Mouse (Mus musculus) lung, adult 18-20 months (tissue): Measurements from ENCODE around the gene Spata32.
A peak's percentile ranks its signal among the peaks of the same experiment; 100 is the strongest.
"Not testable (repeated sequence)": the region's sequence is repeated elsewhere in the genome, so short reads cannot be mapped to it uniquely, and the experiment has no call there.

Experiments
- DNase-seq, 2 experiments: peaks; one replicate each; pipeline ENCODE4 v3.0.0; 2022; ENCODE audit warnings: mixed read lengths in 2 of 2

Gene Spata32

DNA sequence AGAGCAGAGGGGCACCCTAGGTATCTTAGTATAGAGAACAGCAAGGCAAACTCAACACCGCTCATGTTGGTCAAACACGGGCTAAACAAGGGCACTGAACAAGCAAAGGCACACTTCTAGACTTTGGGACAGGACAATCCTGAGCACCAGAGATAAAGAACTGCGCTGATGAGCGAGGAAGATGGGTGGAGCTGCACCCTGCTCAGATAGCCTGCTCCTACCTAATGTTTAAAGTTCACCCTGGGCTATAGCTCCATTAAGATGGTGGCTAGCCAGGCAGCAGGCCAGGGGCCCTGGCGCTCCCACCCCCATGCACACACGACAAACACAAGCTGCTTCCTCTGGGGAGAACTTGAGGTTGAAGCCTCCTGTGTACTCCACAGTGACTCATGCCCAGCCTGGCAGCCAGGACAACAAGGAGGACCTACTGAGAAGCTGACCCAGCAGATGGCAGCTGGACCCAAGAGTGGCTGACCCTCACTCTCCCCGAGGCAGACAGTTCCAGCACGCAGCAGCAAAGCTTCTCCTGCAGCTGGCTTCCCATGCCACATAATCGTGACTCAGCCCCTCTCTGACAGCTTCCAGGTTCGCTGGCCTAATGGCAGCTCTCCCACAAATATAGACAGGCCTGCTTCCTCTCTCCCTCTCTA lies 28.0 kb upstream of the Spata32 start:
- DNase-seq, result peak; percentile 59 to 67

DNA sequence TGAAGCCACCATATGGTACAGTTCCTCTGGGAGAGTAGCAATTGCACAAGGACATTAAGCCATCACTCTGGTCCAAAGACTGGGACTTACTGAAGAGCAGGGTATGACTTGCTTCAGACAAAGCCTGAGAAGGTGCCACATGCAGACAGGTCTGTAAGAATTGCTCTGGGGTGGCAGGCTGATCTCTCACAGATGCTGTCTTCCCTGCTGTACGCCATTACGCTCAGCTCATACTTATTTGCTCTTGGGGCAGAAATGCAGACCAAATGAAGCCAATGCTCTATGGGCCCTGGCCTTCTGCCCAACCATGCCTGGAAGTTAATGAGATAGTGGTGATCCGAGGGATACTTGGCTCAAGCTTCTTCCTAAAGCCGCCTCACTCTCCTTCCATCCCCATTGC lies 26.6 kb upstream of the Spata32 start:
- DNase-seq, result no peak

DNA sequence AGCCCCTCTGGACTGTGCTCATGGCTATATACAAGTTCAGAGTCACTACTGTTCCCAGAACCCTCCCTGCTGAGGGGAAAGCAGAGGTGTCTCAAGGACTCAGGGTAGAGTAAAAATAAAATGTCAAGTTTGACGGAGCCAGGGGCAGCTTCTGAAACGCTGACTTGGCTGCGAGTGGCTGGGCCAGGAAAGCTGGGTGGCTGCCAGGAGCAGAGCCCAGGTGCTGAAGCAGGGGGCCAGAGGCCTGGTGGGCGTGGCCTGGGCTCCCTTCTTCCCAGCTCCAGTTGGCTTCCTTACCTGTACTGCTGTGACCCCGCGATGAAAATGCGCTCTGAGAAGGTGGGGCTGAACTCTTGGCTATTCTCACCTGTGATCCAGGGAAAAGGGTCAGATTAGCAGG lies 22.5 kb upstream of the Spata32 start:
- DNase-seq, result peak in 1 of 2 experiments; percentile 54

DNA sequence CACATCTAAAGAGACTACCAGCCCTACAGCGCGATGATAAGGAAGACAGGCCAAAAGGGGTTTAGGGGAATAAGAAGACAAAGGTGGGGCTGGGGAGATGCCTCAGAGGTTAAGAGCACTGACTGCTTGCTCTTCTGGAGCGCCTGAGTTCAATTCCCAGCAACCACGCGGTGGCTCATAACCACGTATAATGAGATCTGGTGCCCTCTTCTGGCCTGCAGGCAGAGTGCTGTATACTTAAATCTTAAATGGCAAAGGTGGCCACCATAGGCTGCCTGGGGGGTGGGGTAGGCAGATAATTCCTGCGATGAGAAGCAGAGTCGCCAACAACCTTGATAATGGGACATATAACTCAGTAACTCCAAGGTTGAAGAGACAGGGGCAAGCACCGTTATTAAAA lies 19.5 kb upstream of the Spata32 start:
- no peak for DNase-seq

DNA sequence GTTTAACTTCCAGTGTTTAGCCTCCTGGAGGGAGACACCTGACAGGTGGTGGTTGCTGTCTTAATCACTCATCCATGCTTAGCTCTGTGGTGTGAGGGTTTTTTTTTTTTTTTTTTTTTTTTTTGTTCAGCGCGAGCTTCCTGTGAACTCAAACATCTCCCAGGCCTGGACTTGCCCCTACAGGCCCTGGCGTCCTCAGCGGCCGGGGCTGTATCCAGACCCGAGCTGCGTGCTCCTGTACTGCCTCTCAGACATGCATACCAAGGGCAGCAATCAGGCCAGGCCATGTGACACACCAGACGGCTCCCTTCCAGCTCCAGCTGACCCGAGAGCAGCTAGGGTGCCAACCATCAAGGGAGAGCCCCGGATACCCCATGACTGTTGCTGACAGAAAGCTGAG lies 18.7 kb upstream of the Spata32 start:
- peak in 1 of 2 experiments; percentile 26 for DNase-seq

DNA sequence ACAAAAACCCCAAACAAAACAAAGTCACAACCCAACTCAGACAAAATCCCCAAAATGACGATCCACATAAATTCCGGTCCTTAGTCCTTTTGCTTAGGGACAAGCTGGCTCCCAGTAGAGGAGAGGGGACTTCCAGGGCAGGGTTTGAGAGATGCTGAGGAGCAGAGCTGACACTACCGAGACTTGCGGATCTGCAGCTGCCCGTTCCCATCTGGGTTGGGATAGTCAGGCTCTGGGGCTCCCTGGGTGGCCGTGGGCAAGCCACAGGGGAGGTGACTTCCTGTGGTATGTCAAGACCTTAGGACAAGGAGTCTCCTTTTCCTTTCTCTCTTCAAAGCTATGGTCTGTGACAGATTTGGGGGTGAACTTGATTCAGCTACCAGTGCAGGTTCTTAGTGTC lies 18.2 kb upstream of the Spata32 start:
- no peak for DNase-seq

DNA sequence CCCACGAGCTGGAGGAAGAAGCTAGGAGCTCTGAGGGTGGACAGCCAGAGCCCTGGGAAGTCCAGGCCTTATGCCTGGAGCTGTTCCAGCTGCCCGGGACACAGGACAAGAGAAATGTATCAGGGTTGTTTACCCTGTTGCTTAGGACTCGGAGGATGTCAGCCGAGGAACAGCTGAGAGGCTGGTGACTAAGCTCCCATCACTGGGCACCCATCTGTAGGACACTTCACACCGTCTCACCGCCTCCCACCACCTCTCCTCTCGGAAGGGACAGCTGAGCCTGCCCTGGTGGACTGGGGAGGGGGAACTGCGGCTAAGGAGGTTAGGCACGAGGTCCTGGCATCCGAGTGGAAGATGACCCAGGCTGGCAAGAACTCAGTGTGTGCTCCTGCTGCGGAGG lies 17.5 kb upstream of the Spata32 start:
- DNase-seq, result peak; percentile 37 to 41

DNA sequence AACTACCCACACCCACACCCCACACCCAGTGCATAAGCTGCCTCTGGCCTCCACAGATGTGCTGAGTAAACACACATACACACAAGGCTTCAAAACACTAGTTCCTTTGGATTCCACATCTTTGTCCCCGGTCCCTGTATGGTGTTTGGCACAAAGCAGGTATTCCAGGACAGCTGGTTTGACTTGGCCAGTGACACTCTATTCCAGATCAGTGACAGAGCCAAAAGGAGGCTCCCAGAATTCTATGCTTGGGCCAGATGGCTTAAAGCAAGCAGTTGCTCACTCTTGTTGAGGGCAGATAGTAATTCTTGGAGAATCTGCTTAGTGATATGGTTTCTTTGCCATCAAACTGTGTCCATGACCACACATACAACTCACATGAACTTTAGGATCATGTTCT lies 16.2 kb upstream of the Spata32 start:
- no peak for DNase-seq

DNA sequence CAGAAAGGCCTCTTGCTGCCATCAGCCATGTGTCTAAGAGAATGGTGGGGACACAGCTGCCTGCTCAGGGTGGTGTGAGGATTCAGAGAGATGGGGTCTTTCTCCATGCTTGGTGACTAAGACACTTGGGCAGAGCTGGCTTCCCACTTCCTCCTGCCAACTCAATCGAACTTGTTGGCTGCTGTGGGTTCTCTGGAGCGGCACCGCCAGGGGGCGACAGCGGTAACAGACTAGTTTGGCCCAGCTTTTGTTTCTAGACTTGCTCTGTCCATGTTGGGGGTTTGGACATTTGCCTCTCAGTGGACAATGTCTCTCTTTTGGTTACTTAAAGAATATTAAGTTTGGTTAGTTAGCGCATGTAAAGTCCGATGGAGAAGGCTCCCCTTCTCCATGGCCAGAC lies 14.7 kb upstream of the Spata32 start:
- DNase-seq, result peak; percentile 82 to 86

DNA sequence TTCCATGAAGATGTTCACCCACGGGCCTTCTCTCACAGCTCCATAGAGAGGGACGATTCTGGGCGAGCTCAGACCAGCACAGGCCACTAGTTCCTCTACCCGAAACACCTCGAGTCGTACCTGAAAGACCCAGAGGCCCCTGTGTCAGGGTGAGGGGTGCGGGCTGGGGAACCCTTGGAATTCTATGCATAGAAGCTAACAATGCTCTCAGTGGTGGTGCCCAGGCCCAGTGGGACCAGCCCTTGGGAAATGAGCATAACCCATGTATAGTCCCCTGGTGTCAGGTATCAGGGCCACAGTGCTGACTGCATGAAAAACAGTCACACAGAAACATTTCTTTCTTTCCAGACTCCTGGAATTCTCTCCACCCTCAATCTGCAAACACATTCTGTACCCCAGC lies 13.1 kb upstream of the Spata32 start:
- no peak for DNase-seq

DNA sequence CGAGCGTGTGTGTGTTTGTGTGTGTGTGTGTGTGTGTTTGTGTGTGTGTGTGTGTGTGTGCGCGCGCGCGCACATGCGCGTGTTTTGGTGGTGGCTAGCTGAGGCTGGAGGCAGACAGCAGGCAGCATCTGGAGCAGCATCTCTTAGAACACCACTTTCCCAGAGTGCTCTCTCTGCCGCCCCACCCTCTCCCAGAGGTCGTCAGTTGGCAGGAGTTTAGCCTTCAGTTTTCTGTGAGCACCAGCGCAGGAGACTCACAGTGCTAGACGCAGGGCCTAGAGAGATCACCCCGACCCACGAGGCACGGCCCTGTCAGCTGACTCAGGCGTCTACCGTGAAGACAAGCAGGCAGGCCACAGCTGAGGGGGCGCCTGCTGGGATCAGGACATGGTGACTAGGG lies 12.4 kb upstream of the Spata32 start:
- DNase-seq, result no peak

DNA sequence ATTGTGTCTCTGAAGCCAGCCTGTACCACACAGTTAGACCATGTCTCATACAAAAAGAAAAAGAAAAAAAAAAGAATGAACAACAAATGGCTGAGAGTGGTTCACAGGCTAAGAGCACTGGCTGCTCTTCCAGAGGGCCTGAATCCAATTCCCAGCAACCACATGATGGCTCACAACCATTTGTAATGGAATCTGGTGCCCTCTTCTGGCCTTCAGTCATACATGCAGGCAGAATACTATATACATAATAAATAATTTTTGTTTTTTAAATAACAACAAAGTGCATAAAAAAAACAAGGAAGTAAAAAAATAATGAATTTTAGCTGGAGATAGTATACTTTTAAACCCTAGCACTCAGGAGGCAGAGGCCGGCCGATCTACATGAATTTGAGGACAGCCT lies 11.4 kb upstream of the Spata32 start:
- no peak for DNase-seq

DNA sequence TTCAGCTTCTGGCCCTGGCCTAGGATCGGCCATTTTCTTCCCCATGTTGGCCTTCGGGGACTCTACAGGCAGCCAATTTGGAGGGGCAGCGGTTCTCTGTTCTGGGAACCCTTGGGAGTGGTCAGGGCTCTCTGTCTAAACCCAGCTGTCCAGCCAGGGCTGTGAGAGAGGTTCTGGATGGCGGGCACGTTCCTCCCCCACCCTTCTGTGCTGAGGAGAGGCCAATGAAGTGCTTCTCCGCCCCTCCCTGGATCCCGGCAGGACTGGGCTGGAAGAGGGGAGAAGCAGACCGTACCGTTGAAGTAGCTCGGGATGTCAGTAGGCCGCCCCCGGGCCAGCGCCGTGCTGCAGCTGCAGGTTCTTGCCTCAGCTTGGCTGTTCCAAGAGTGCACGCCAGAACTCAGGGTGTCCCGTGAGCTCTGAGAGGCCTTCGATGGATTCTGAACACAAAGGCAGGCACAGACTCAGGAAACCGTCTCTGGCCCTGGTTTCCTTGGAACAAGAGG lies 5.8 kb upstream of the Spata32 start:
- DNase-seq, result no peak

DNA sequence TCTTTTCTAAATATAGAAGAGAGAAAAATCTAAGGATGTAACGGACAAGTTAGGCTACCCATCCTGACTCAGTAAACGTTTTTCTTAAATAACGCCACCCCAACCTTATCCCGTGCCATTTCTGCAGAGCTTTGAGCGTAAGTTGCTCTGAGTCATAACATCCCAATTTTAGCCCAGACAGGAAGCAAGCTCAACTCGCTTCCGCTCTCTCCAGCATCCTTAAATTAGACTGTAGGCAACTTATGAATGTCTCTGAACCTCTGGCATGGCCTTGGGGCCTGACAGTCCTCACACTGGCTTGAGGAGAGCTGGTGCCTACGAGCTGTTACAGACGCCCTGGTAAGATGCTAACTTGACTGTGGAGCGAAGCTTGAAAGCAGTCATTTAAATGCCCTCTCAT lies 5.2 kb upstream of the Spata32 start:
- DNase-seq, result no peak

DNA sequence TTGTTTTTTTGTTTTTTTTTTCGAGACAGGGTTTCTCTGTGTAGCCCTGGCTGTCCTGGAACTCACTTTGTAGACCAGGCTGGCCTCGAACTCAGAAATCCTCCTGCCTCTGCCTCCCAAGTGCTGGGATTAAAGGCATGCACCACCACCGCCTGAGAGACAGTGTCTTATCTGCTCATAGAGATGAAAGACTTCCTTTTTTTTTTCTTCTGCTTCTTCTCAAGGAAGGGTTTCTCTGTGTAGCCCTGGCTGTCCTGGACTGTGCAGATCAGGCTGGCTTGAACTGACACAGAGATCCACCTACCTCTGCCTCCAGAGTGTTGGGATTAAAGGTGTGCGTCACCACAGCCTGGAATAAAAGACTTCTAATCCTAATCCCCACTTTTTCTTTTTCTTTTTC lies 4.5 kb upstream of the Spata32 start:
- DNase-seq, result not testable (repeated sequence)

DNA sequence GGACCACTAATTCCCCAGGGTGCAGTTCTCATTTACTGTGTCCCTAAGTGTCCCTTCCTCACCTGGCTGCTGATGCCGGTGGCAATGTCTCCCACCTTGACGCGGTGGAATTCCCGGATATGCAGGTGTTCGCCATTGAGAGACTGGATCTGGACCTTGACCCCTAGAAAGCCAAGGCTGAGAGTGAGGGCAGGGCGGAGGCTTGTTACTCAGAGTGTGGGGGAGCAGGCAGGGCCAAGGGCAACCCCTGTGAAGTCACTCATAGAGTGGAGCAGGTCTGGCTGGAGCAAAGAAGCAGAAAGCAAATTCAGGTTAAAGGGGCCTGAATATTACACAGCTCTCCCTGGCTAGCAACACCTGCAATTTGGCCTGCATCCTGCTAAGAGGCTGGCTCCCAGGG lies 3.2 kb upstream of the Spata32 start:
- DNase-seq, result no peak

DNA sequence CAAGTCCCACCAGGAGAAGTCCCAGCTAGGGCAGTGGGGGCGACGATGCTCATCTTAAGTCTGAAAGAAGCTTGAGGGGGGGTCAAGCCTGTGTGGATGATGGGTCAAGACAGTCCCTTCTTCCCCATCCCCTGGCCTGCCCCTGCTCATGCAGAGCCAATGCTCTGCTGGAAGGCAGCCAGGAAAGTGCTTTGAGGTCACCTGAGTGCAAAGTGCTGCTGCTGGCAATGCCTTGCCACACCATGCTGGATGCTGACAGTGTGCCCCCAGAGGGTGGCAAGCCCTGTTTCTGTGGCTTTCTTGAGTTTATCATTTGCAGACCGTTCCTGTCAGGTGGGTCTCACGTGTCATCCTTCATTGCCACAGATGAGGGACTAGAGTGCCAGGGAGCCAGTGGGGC lies 1.8 kb upstream of the Spata32 start:
- no peak for DNase-seq

DNA sequence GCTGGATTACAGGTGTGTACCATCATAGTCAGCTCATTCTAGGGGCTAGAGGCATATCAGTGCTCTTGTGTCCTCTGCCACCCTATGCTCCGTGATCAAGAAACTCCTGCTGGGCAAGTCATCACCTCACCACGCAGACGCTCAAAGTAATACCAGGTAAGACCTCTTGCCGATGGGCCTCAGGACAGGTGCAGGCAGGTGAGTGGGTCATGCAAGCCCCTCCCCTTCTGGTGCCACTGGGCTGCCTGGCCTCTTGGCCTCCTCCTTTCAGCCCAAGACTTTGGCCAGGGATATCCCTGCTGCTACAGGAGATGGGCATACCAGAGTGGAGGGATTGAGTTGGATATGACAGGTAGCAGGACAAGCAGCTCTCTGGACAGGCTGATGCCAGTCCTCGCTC lies 1.0 kb upstream of the Spata32 start:
- DNase-seq, result no peak

DNA sequence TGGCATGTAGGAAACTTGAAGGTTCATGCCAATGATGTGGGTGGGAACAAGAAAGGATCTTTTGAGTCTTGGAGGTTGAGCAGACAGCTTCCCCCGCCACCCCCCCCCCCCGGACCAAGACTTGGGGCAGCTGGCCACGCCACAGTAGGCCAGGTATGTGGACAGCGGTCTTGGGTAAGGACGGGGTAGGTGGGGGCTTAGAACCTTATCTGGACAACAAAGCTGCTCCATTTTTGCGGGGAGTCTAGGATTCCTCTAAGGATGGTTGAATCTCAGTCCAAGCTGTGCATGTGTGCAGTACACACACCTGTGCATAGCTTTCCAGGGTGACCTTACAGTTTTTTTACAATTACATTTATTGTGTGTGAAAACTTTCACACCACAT lies 277 bp upstream of the Spata32 start:
- no peak for DNase-seq

DNA sequence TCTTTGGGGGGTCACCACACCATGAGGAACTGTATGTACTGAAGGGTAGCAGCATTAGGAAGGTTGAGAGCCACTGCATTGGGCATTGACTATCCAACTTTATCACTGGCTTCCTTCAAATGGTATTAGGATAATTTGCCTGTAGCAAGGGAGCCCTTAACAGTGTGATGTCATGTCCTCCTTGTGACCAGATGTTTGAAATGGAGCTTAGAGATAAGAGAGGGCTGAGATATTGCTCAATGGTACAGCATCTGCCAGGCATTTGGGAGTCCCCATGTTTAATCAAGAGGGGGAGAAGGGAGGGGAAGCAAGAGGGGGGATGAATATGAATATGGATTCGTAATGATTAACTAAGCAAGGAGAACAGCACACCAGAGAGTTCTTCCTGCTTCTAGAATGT lies 2.9 kb downstream of the Spata32 start:
- no peak for DNase-seq

DNA sequence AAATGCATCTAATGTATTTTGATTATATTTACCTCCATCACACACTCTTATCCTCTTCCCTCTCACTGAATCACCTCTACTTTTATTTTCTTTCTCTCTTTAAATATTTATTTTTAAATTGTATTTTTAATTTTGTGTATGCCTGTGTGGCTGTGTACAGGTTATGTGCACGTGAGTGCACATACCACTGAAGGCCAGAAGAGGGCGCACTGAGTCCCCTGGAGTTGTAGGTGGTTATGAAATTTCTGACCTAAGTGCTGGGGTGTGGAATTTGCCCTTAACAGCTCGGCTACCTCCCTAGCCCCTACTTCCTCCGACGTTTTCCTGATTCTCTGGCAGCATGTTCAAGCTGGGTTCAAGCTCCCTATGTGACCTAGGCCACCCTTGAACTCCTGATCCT lies 4.5 kb downstream of the Spata32 start:
- no peak for DNase-seq

DNA sequence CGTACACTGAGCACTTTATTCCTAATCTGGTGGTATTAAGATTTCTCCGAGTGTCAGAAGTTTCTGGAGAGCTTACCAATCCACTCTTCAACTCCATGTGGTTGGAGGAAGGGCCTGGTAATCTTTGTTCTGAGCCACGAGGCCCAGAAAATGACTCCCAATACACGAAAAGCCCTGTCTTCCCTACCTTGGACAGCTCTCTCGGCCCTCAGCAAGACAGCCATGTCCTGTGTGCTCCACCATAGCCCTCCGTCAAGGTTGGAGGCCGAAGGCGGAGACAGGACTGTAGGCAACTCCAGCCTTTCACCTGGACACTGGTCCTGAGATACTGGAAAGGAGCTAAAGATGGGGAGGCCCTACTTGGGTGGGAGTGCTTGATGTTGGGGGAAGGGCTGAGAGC lies 7.9 kb downstream of the Spata32 start:
- DNase-seq, result no peak

DNA sequence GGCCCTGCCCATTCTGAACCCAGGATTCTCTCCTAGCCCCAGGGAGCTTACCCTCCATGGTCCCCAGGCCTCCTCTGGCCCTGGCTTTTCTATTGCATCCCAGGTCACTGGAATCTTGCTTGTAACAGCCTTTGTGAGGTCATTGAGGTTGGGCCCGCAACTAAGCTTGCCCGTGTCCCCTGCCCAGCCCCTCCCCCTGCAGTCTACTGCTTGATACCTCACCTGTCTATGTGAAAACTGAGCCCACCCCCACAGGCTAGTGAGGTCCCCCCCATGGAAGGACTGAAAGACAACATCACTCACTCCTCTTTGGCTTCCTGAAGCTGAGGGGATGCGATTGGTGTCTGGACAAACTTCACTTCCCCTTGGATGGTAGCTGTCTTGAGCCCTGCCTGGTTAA lies 9.8 kb downstream of the Spata32 start, which contains the start of gene 1700023F06Rik:
Gene 1700023F06Rik, minus strand, starts transcription at position 101 of the 400 bp plus-strand sequence.
- DNase-seq, result no peak

DNA sequence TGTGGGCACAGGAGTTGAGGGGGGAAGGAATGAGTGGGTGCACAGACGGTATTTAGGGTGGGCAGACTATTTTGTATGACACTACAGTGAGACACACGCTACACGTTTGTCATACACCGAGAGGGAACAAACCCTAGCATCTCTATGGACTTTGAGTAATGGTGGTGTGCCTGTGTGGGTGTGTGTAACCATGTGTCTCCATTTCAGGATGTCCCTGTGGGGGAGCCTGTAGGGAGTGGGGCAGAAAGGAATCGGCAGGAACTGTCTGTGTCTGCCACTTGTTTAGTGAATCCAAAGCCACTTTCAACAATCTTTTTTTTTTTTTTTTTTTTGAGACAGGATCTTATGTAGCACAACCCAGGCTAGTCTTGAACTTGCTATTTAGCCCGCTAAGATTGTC lies 12.0 kb downstream of the Spata32 start:
- no peak for DNase-seq

DNA sequence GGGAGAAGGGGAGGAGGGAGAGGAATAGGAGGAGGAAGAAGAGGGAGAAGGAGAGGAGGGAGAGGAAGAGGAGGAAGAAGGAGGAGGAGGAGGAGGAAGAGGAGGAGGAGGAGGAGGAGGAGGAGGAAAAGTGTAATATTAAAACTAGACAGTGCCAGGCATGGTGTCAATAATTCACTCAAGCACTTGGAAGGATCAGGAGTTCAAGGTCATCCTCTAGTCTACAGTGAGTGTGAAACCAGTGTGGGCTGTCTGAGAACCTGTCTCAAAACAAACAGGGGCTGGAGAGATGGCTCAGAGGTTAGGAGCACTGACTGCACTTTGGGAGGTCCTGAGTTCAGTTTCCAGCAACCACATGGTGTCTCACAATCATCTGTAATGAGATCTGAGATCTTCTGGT lies 15.9 kb downstream of the Spata32 start:
- no peak for DNase-seq
